Comparison of ENCODE assay signal across 16 mouse cellular contexts in the genomic region with DNA sequence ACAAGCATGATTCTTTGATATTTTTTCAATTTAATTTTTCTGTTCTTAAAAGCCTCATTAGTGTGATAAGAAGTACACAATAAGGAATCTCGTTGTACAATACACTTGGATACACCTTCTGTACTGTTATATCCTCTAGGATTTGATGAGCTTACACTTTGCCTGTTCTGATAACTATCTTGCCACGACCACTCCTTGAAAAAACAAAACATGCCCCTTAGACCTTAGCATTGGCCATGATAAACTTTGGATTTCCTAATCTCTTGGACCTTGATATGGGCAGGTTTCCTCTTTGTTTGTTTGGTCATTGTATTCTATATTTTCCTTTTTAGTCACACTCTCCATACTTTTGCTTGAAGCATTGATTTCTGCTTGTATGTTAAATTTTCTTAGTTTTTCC.
"Had no signal": no experiment of that assay in that cellular context is flagged by ENCODE, and none has a peak within 500 bp of the region (broad histone marks: within the 10 kb centered on the region; RNA-seq: fewer than 3 reads in every experiment).

No protein-coding gene starts in this region.

- H3K27me3 ChIP-seq: neural tube, embryonic 13.5 days; neural tube, embryonic 15.5 days; stomach, embryonic 15.5 days had no signal

- H3K9ac ChIP-seq: neural tube, embryonic 13.5 days; neural tube, embryonic 15.5 days; stomach, embryonic 15.5 days had no signal

- H3K4me3 ChIP-seq: neural tube, embryonic 13.5 days; neural tube, embryonic 15.5 days; stomach, embryonic 15.5 days had no signal

- H3K4me1 ChIP-seq: neural tube, embryonic 13.5 days; neural tube, embryonic 15.5 days; stomach, embryonic 15.5 days had no signal

- DNase-seq: retina, postnatal 1 day; right cerebral cortex, adult 18-20 months; right cerebral cortex, postnatal 14 days; right cerebral cortex, postnatal 25 days; right cerebral cortex, postnatal 4 days; spleen, adult 18-20 months; thymus, adult 18-20 months; thymus, adult 2 months; thymus, postnatal 14 days; thymus, postnatal 25 days; thymus, postnatal 36 days; thymus, postnatal 4 days had no signal

- H3K36me3 ChIP-seq: neural tube, embryonic 13.5 days; neural tube, embryonic 15.5 days; stomach, embryonic 15.5 days had no signal

- H3K27ac ChIP-seq: neural tube, embryonic 13.5 days; neural tube, embryonic 15.5 days; stomach, embryonic 15.5 days; stomach, postnatal 0 days had no signal
